Mouse (Mus musculus) CH12.LX (cell line): ENCODE results near the gene Comt.

Experiments used
- BHLHE40 ChIP-seq: IDR thresholded peaks from 2 replicates; pipeline ENCODE4 v1.6.1; 2011; ENCODE audit warnings: mild to moderate bottlenecking, low read depth, low read length, improper control_type of control experiment
- CHD2 ChIP-seq: IDR thresholded peaks from 2 replicates; pipeline ENCODE4 v1.6.1; 2011; ENCODE audit warnings: low read length, improper control_type of control experiment
- CTCF ChIP-seq, 2 experiments: IDR thresholded peaks in 1 of 2; conservative IDR thresholded peaks in 1 of 2; 2 replicates each; pipeline ENCODE4 v1.5.1; 2011 to 2012; ENCODE audit warnings: low read depth in 2 of 2, low read length in 2 of 2, improper control_type of control experiment in 1 of 2, inconsistent platforms in 1 of 2, mild to moderate bottlenecking in 1 of 2, moderate library complexity in 1 of 2
- EP300 ChIP-seq: IDR thresholded peaks from 2 replicates; pipeline ENCODE4 v1.6.1; 2011; ENCODE audit warnings: low read length, improper control_type of control experiment
- ETS1 ChIP-seq: conservative IDR thresholded peaks from 2 replicates; pipeline ENCODE4 v1.6.1; 2012; ENCODE audit warnings: low read depth, mild to moderate bottlenecking, inconsistent platforms, low read length, improper control_type of control experiment, moderate library complexity
- IRF4 ChIP-seq: IDR thresholded peaks from 2 replicates; pipeline ENCODE4 v1.6.1; 2014; ENCODE audit warnings: low read depth, mild to moderate bottlenecking, inconsistent platforms, low read length, improper control_type of control experiment
- MAFK ChIP-seq: IDR thresholded peaks from 2 replicates; pipeline ENCODE4 v1.6.1; 2011; ENCODE audit warnings: low read length, improper control_type of control experiment; ENCODE audit not compliant: insufficient replicate concordance
- MXI1 ChIP-seq: IDR thresholded peaks from 2 replicates; pipeline ENCODE4 v1.6.1; 2011; ENCODE audit warnings: mild to moderate bottlenecking, low read depth, low read length, improper control_type of control experiment
- POLR2A ChIP-seq: IDR thresholded peaks from 2 replicates; pipeline ENCODE4 v1.6.1; 2011; ENCODE audit warnings: low read depth, mild to moderate bottlenecking, improper control_type of control experiment, low read length
- TBP ChIP-seq: conservative IDR thresholded peaks from 2 replicates; pipeline ENCODE4 v1.6.1; 2011; ENCODE audit warnings: low read depth, low read length, improper control_type of control experiment
- TCF12 ChIP-seq: IDR thresholded peaks from 2 replicates; pipeline ENCODE4 v1.6.1; 2014; ENCODE audit warnings: low read depth, mild to moderate bottlenecking, inconsistent platforms, low read length, improper control_type of control experiment
- USF1 ChIP-seq: IDR thresholded peaks from 2 replicates; pipeline ENCODE4 v1.6.1; 2014; ENCODE audit warnings: low read depth, mild to moderate bottlenecking, inconsistent platforms, low read length, improper control_type of control experiment
- ZKSCAN1 ChIP-seq: IDR thresholded peaks from 2 replicates; pipeline ENCODE4 v1.6.1; 2012; ENCODE audit warnings: low read depth, inconsistent platforms, low read length, improper control_type of control experiment, borderline replicate concordance

GRCm38 (mm10) chr16:18366849-18367248 is 59.8 kb downstream of the Comt start:
- TF ChIP-seq USF1 = no peak
- no peak for TF ChIP-seq CTCF (conservative IDR thresholded peaks at IDR 0.05 in 1 of 2, IDR thresholded peaks at IDR 0.05 in 1 of 2; ENCODE audit: low read depth in 2 of 2, low read length in 2 of 2)
- no peak for TF ChIP-seq ETS1
- TF ChIP-seq BHLHE40 = no peak
- TF ChIP-seq MAFK = no peak
- TF ChIP-seq CHD2 = no peak
- no peak for TF ChIP-seq IRF4
- no peak for TF ChIP-seq TBP
- TF ChIP-seq EP300 = no peak
- no peak for TF ChIP-seq MXI1
- no peak for TF ChIP-seq POLR2A
- TF ChIP-seq TCF12 = no peak
- no peak for TF ChIP-seq ZKSCAN1
